Comparison of ENCODE assay signal across 26 mouse cellular contexts in genomic region chr5:136696516-136696915, GRCm38 (mm10). TPM values are rescaled to one million over a fixed set of nuclear protein-coding genes. Genes with fewer than 3 reads are reported as not detected.
DNase-seq lines count a peak whose midpoint lies in the region; ATAC-seq and TF ChIP-seq lines count a peak whose summit lies in the region.
"Had no signal": no experiment of that assay in that cellular context is flagged by ENCODE, and none has a peak within 500 bp of the region (broad histone marks: within the 10 kb centered on the region; RNA-seq: fewer than 3 reads in every experiment).

No protein-coding gene starts in this region.

- no peaks in the 10 kb centered on the region for H3K79me3 ChIP-seq in C2C12 (ENCODE audit: low read depth)

- peak; percentile 39; the same call in 1 of the 2 replicates for ATAC-seq in kidney, embryonic 14.5 days (ENCODE audit: low FRiP score, low TSS enrichment)
- ATAC-seq in intestine, embryonic 15.5 days, result peak; percentile 48; the same call in 1 of the 2 replicates
- peak; percentile 74 for ATAC-seq in intestine, postnatal 0 days
- no peak for ATAC-seq in frontal cortex, adult (ENCODE audit: low TSS enrichment)
- ATAC-seq: forebrain, embryonic 14.5 days; forebrain, embryonic 16.5 days had no signal

- no peak for TF ChIP-seq CTCF in C2C12 (IDR thresholded peaks at IDR 0.05; ENCODE audit: control insufficient read depth, insufficient read depth, insufficient read length)
- TF ChIP-seq CTCF in intestine, postnatal 0 days (IDR thresholded peaks at IDR 0.05; ENCODE audit: low read depth), result no peak

- no peak overlapping the region for H3K4me2 ChIP-seq in kidney, embryonic 14.5 days (replicated peaks; ENCODE audit: low read depth, low read length)
- no peak overlapping the region for H3K4me2 ChIP-seq in intestine, embryonic 15.5 days (replicated peaks)
- H3K4me2 ChIP-seq in intestine, postnatal 0 days (replicated peaks; ENCODE audit: low read depth), result no peak overlapping the region
- H3K4me2 ChIP-seq: embryonic facial prominence, embryonic 13.5 days; embryonic facial prominence, embryonic 15.5 days; forebrain, embryonic 12.5 days had no signal

- no peak overlapping the region for H3K9ac ChIP-seq in kidney, embryonic 14.5 days (ENCODE audit: low read depth, low read length)
- H3K9ac ChIP-seq in intestine, embryonic 15.5 days, result no peak overlapping the region
- H3K9ac ChIP-seq in intestine, postnatal 0 days (ENCODE audit: low read depth, low read length), result no peak overlapping the region
- H3K9ac ChIP-seq: embryonic facial prominence, embryonic 13.5 days; embryonic facial prominence, embryonic 15.5 days; forebrain, embryonic 12.5 days had no signal

- no peak overlapping the region for H3K4me3 ChIP-seq in kidney, embryonic 14.5 days (ENCODE audit: low read length)
- no peak overlapping the region for H3K4me3 ChIP-seq in C2C12 (ENCODE audit: insufficient read depth, poor library complexity, severe bottlenecking)
- no peak overlapping the region for H3K4me3 ChIP-seq in intestine, embryonic 15.5 days (replicated peaks)
- no peak overlapping the region for H3K4me3 ChIP-seq in intestine, postnatal 0 days (ENCODE audit: low read depth, low read length)
- H3K4me3 ChIP-seq: embryonic facial prominence, embryonic 13.5 days; embryonic facial prominence, embryonic 15.5 days; erythroblast, embryonic 14.5 days; forebrain, embryonic 10.5 days; forebrain, embryonic 12.5 days had no signal

- H3K4me1 ChIP-seq in kidney, embryonic 14.5 days (ENCODE audit: control insufficient read depth, insufficient read depth, low read length), result 0 out of 2 replicates have a peak, but pooled peaks cover 3% of the 10 kb centered on the region
- 0 out of 2 replicates have a peak, but pooled peaks cover 3% of the 10 kb centered on the region for H3K4me1 ChIP-seq in intestine, embryonic 15.5 days (replicated peaks)
- H3K4me1 ChIP-seq in intestine, postnatal 0 days (replicated peaks; ENCODE audit: control insufficient read depth, insufficient read depth, low read length), result peaks cover 8% of the 10 kb centered on the region; the same call in 1 of the 2 replicates
- H3K4me1 ChIP-seq: embryonic facial prominence, embryonic 15.5 days; forebrain, embryonic 12.5 days had no signal

- no peaks in the 10 kb centered on the region for H3K79me2 ChIP-seq in C2C12 (ENCODE audit: control insufficient read depth, insufficient read depth)

- H3K9me3 ChIP-seq in kidney, embryonic 14.5 days (ENCODE audit: control insufficient read depth, low read length), result no peaks in the 10 kb centered on the region
- no peaks in the 10 kb centered on the region for H3K9me3 ChIP-seq in intestine, embryonic 15.5 days
- H3K9me3 ChIP-seq in intestine, postnatal 0 days (ENCODE audit: control insufficient read depth), result no peaks in the 10 kb centered on the region
- H3K9me3 ChIP-seq: embryonic facial prominence, embryonic 13.5 days; embryonic facial prominence, embryonic 15.5 days had no signal

- H3ac ChIP-seq in C2C12 (ENCODE audit: control insufficient read depth, insufficient read length, low read depth), result no peak overlapping the region

- no peak for DNase-seq in kidney, postnatal 14 days
- no peak for DNase-seq in thymus, postnatal 14 days
- DNase-seq: adrenal gland, adult 2 months; adrenal gland, postnatal 10 days; adrenal gland, postnatal 25 days; cerebellum, adult 11 months; cerebellum, adult 18-20 months; cerebellum, adult 8-10 months; cerebellum, adult 9-11 months; cerebellum, postnatal 14 days; cerebellum, postnatal 36 days; embryo, embryonic 11 days had no signal

- WGBS in kidney, embryonic 14.5 days, result 40% methylated on average over 5 of the region's 5 CpGs
- WGBS in intestine, embryonic 15.5 days, result 68% methylated on average over 5 of the region's 5 CpGs
- WGBS in intestine, postnatal 0 days, result 41% methylated on average over 5 of the region's 5 CpGs

- H3K27ac ChIP-seq in kidney, embryonic 14.5 days (ENCODE audit: low read depth, low read length), result no peak overlapping the region
- no peak overlapping the region for H3K27ac ChIP-seq in intestine, embryonic 15.5 days
- no peak overlapping the region for H3K27ac ChIP-seq in intestine, postnatal 0 days (ENCODE audit: low read depth, low read length)
- H3K27ac ChIP-seq: embryonic facial prominence, embryonic 13.5 days; embryonic facial prominence, embryonic 15.5 days; forebrain, embryonic 10.5 days; forebrain, embryonic 12.5 days had no signal

- H3K36me3 ChIP-seq in kidney, embryonic 14.5 days (ENCODE audit: control insufficient read depth, insufficient read depth, low read length), result no peaks in the 10 kb centered on the region
- H3K36me3 ChIP-seq in C2C12 (ENCODE audit: control insufficient read depth, insufficient read depth), result no peaks in the 10 kb centered on the region
- no peaks in the 10 kb centered on the region for H3K36me3 ChIP-seq in intestine, embryonic 15.5 days
- no peaks in the 10 kb centered on the region for H3K36me3 ChIP-seq in intestine, postnatal 0 days (ENCODE audit: control insufficient read depth, insufficient read depth)
- H3K36me3 ChIP-seq: embryonic facial prominence, embryonic 13.5 days; embryonic facial prominence, embryonic 15.5 days; forebrain, embryonic 10.5 days; forebrain, embryonic 12.5 days had no signal

- no peaks in the 10 kb centered on the region; the same call in 1 of the 2 replicates for H3K27me3 ChIP-seq in kidney, embryonic 14.5 days (ENCODE audit: control insufficient read depth, insufficient read depth, low read length)
- no peaks in the 10 kb centered on the region for H3K27me3 ChIP-seq in C2C12 (ENCODE audit: control insufficient read depth, insufficient read depth, insufficient read length)
- H3K27me3 ChIP-seq in intestine, embryonic 15.5 days (replicated peaks), result no peaks in the 10 kb centered on the region
- H3K27me3 ChIP-seq in intestine, postnatal 0 days (replicated peaks; ENCODE audit: control insufficient read depth, insufficient read depth, low read length), result no peaks in the 10 kb centered on the region
- H3K27me3 ChIP-seq: embryonic facial prominence, embryonic 13.5 days; embryonic facial prominence, embryonic 15.5 days; forebrain, embryonic 12.5 days had no signal

TF ChIP-seq in C2C12, 6 proteins besides CTCF, POLR2A, EP300 and RAD21:
- TF ChIP-seq MYOD1 (IDR thresholded peaks at IDR 0.05; ENCODE audit: control insufficient read depth, insufficient read length, low read depth) (peak; percentile 16), CEBPB (IDR thresholded peaks at IDR 0.05; ENCODE audit: low read depth) (no peak)

RNA-seq across cellular contexts. Expression of gene Myl10, which starts 3.6 kb away (rescaled TPM):
- polyA plus RNA-seq in kidney, embryonic 14.5 days (2014; fragmentation: Nextera tagmentation; extraction: Ambion mirVana), result not detected in 2 replicates
- polyA plus RNA-seq in C2C12 (2012; fragmentation: generic; extraction: Trizol), result 0.07 TPM
- not detected in 2 replicates for polyA plus RNA-seq in intestine, embryonic 15.5 days (2015; fragmentation: Nextera tagmentation; extraction: Ambion mirVana)
- not detected in 2 replicates for polyA plus RNA-seq in intestine, postnatal 0 days (2015; fragmentation: Nextera tagmentation; extraction: Ambion mirVana)
- polyA plus RNA-seq: adrenal gland, adult 2 months; brain, embryonic 14.5 days; embryonic facial prominence, embryonic 11.5 days; embryonic facial prominence, embryonic 13.5 days; embryonic facial prominence, embryonic 15.5 days; erythroblast, embryonic 14.5 days; forebrain, embryonic 10.5 days; forebrain, embryonic 12.5 days; forebrain, embryonic 14.5 days; forebrain, embryonic 16.5 days had no signal
